ENCODE assay signal across 9 mouse cellular contexts in genomic region chr7:37769004-37769403, GRCm38 (mm10). TPM values are rescaled to one million over a fixed set of nuclear protein-coding genes. Genes with fewer than 3 reads are reported as not detected.
DNase-seq lines count a peak whose midpoint lies in the region; ATAC-seq and TF ChIP-seq lines count a peak whose summit lies in the region.
"Had no signal": no experiment of that assay in that cellular context is flagged by ENCODE, and none has a peak within 500 bp of the region (broad histone marks: within the 10 kb centered on the region; RNA-seq: fewer than 3 reads in every experiment).

No protein-coding gene starts in this region.

- WGBS in heart, adult 2 months: 2% methylated on average over 28 of the region's 28 CpGs
- 1% methylated on average over 28 of the region's 28 CpGs for WGBS in embryonic facial prominence, embryonic 14.5 days
- WGBS in hindbrain, embryonic 16.5 days: 0% methylated on average over 28 of the region's 28 CpGs
- WGBS in neural tube, embryonic 12.5 days: under 1% methylated on average over 28 of the region's 28 CpGs

- H3K4me1 ChIP-seq in heart, adult 2 months (ENCODE audit: control insufficient read depth, insufficient read depth, low read length): no peaks in the 10 kb centered on the region
- peaks cover 6% of the 10 kb centered on the region; the same call in 1 of the 2 replicates for H3K4me1 ChIP-seq in embryonic facial prominence, embryonic 14.5 days (ENCODE audit: control insufficient read depth, insufficient read depth, low read length)
- peaks cover 14% of the 10 kb centered on the region for H3K4me1 ChIP-seq in hindbrain, embryonic 16.5 days (ENCODE audit: control insufficient read depth, insufficient read depth, low read depth, low read length)
- H3K4me1 ChIP-seq in neural tube, embryonic 12.5 days: peaks cover 29% of the 10 kb centered on the region

- peak overlapping the region; percentile 49; the same call in 1 of the 2 replicates for H3K9ac ChIP-seq in heart, adult 2 months (ENCODE audit: low read depth, low read length)
- H3K9ac ChIP-seq in embryonic facial prominence, embryonic 14.5 days (ENCODE audit: low read depth, low read length): peak overlapping the region; percentile 63
- H3K9ac ChIP-seq in hindbrain, embryonic 16.5 days (ENCODE audit: low read depth, low read length): peak overlapping the region; percentile 83
- peak overlapping the region; percentile 75 for H3K9ac ChIP-seq in neural tube, embryonic 12.5 days

- no peak for TF ChIP-seq CTCF in heart, adult 2 months (IDR thresholded peaks at IDR 0.05)

- ATAC-seq in embryonic facial prominence, embryonic 14.5 days (ENCODE audit: low read depth): no peak
- no peak for ATAC-seq in hindbrain, embryonic 16.5 days
- ATAC-seq in neural tube, embryonic 12.5 days (ENCODE audit: low FRiP score, low read depth): no peak
- ATAC-seq in megakaryocyte-erythroid progenitor cell, adult 5-6 weeks (replicated peaks; ENCODE audit: low FRiP score, low TSS enrichment, poor library complexity, severe bottlenecking): no peak

- H3K27ac ChIP-seq in heart, adult 2 months: no peak overlapping the region
- H3K27ac ChIP-seq in embryonic facial prominence, embryonic 14.5 days (replicated peaks; ENCODE audit: low read depth, low read length): no peak overlapping the region
- peak overlapping the region; percentile 66 for H3K27ac ChIP-seq in hindbrain, embryonic 16.5 days (ENCODE audit: low read depth, low read length)
- peak overlapping the region; percentile 32; the same call in 1 of the 2 replicates for H3K27ac ChIP-seq in neural tube, embryonic 12.5 days

- no peak for TF ChIP-seq POLR2A in heart, adult 2 months (IDR thresholded peaks at IDR 0.05; ENCODE audit: insufficient read depth, low read depth, low read length)

- peaks cover 9% of the 10 kb centered on the region; the same call in 1 of the 2 replicates for H3K27me3 ChIP-seq in heart, adult 2 months (ENCODE audit: control insufficient read depth, insufficient read depth, low read length)
- H3K27me3 ChIP-seq in embryonic facial prominence, embryonic 14.5 days (replicated peaks; ENCODE audit: control insufficient read depth, insufficient read depth, low read length): peaks cover 78% of the 10 kb centered on the region
- H3K27me3 ChIP-seq in hindbrain, embryonic 16.5 days (replicated peaks; ENCODE audit: control insufficient read depth, insufficient read depth, low read length): no peaks in the 10 kb centered on the region
- no peaks in the 10 kb centered on the region for H3K27me3 ChIP-seq in neural tube, embryonic 12.5 days (replicated peaks)

- peak in 1 of 2 experiments; percentile 21 for DNase-seq in heart, adult 2 months
- DNase-seq in heart, postnatal 25 days (ENCODE audit: low spot score): no peak
- peak; percentile 33 for DNase-seq in ZHBTc4 (ENCODE audit: low read depth, low spot score)
- no peak for DNase-seq in embryonic facial prominence, embryonic 14.5 days (ENCODE audit: low spot score)
- DNase-seq in spleen, adult 12 weeks (ENCODE audit: low spot score): no peak

- H3K4me3 ChIP-seq in heart, adult 2 months: peak overlapping the region; percentile 52
- peak overlapping the region; percentile 57 for H3K4me3 ChIP-seq in embryonic facial prominence, embryonic 14.5 days (ENCODE audit: low read depth, low read length)
- H3K4me3 ChIP-seq in hindbrain, embryonic 16.5 days (ENCODE audit: low read length): peak overlapping the region; percentile 64
- peak overlapping the region; percentile 60 for H3K4me3 ChIP-seq in neural tube, embryonic 12.5 days

- H3K9me3 ChIP-seq in embryonic facial prominence, embryonic 14.5 days (ENCODE audit: control insufficient read depth, low read length): no peaks in the 10 kb centered on the region
- no peaks in the 10 kb centered on the region for H3K9me3 ChIP-seq in hindbrain, embryonic 16.5 days (ENCODE audit: control insufficient read depth, low read length)
- no peaks in the 10 kb centered on the region for H3K9me3 ChIP-seq in neural tube, embryonic 12.5 days

- intact Hi-C loops in heart, adult 2 months (cut with DNase I): no loop called here
- intact Hi-C loops in heart, postnatal 25 days (cut with DNase I): loop anchor here (2.0 kb wide), 1 partner anchor 146 kb away; no protein-coding TSS in a partner anchor

- no peak for TF ChIP-seq EP300 in heart, adult 2 months (IDR thresholded peaks at IDR 0.05; ENCODE audit: insufficient read depth, low read depth, low read length)

- H3K36me3 ChIP-seq in heart, adult 2 months (ENCODE audit: control insufficient read depth, insufficient read depth, low read length): no peaks in the 10 kb centered on the region
- no peaks in the 10 kb centered on the region for H3K36me3 ChIP-seq in embryonic facial prominence, embryonic 14.5 days (ENCODE audit: control insufficient read depth, insufficient read depth, low read length)
- H3K36me3 ChIP-seq in hindbrain, embryonic 16.5 days (ENCODE audit: control insufficient read depth, insufficient read depth, low read length): no peaks in the 10 kb centered on the region
- no peaks in the 10 kb centered on the region for H3K36me3 ChIP-seq in neural tube, embryonic 12.5 days
- H3K36me3 ChIP-seq: G1E had no signal

- H3K4me2 ChIP-seq in embryonic facial prominence, embryonic 14.5 days (ENCODE audit: low read depth, low read length): peak overlapping the region; percentile 99
- H3K4me2 ChIP-seq in hindbrain, embryonic 16.5 days (ENCODE audit: low read length): peak overlapping the region; percentile 94
- peak overlapping the region; percentile 92 for H3K4me2 ChIP-seq in neural tube, embryonic 12.5 days (replicated peaks)

- no peaks in the 10 kb centered on the region for H3K79me2 ChIP-seq in heart, adult 2 months (replicated peaks; ENCODE audit: control insufficient read depth, insufficient read depth, low read length)

RNA-seq across cellular contexts. Expression of gene Zfp536, which starts 4.4 kb away (rescaled TPM):
- total RNA-seq in heart, adult 2 months (2021): 10 to 100 TPM in 1 of 2 experiments, 1 to 10 TPM in 1; 7.7 to 10.1 TPM
- polyA plus RNA-seq in heart, adult 2 months (2012; rRNA removed): 3.1 and 3.8 TPM in 2 replicates
- 10 to 100 TPM in 1 of 2 experiments, 1 to 10 TPM in 1; 7.4 to 10.1 TPM for total RNA-seq in heart, postnatal 25 days (2021)
- 7.2 and 7.7 TPM in 2 replicates for polyA plus RNA-seq in embryonic facial prominence, embryonic 14.5 days (2014; fragmentation: Nextera tagmentation; extraction: Ambion mirVana)
- 28.5 and 31.0 TPM in 2 replicates for polyA plus RNA-seq in hindbrain, embryonic 16.5 days (2015; fragmentation: Nextera tagmentation; extraction: Ambion mirVana)
- polyA plus RNA-seq in neural tube, embryonic 12.5 days (2016; fragmentation: Nextera tagmentation; extraction: Ambion mirVana): 46.9 and 48.5 TPM in 2 replicates
- total RNA-seq in megakaryocyte-erythroid progenitor cell, adult 5-6 weeks (2014; fragmentation: Nextera tagmentation): not detected in 2 replicates
- total RNA-seq in megakaryocyte-erythroid progenitor cell, adult 5-6 weeks (2017): not detected in 2 replicates
- polyA plus RNA-seq: G1E had no signal

Comparison
In these comparisons a context has a peak if more than half of its experiments do, and no peak if none do; other contexts are left out.
1. H3K27ac ChIP-seq: peak in hindbrain, embryonic 16.5 days (single experiment) and neural tube, embryonic 12.5 days (single experiment); none in heart, adult 2 months (single experiment) and embryonic facial prominence, embryonic 14.5 days (single experiment).
2. Peak in every context shown above with its lines, with median percentiles within 50 percentile points of each other: H3K4me3 ChIP-seq, H3K9ac ChIP-seq and H3K4me2 ChIP-seq.